Comparison of ENCODE assay signal across 8 mouse cellular contexts in the genomic region with DNA sequence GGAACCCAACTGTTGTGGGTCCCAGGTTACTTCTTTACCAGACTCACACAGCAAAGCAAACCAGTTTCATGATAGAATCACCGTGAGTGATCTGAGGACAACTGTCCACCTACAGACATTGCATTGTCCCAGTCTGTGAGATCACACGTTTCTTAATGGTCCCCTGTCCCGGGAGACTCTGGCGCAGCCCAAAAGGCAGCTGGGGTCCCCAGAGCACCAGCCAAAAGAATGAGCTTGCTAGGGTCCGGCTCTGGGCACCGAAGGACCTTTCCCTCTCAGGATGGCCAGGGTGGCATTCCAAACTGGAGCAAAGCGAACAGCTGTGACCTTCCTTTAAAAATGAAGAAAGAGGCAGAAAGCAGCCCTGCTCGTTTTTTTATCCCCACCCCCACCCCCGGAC. TPM values are rescaled to one million over a fixed set of nuclear protein-coding genes. Genes with fewer than 3 reads are reported as not detected.
DNase-seq lines count a peak whose midpoint lies in the region; ATAC-seq and TF ChIP-seq lines count a peak whose summit lies in the region.

A gene (plus strand): TSS at position 381 of the 400 bp plus-strand sequence.

- peaks cover 5% of the 10 kb centered on the region; the same call in 1 of the 2 replicates for H3K4me1 ChIP-seq in forebrain, embryonic 11.5 days (replicated peaks; ENCODE audit: control insufficient read depth, insufficient read depth, low read length)
- H3K4me1 ChIP-seq in limb, embryonic 12.5 days (replicated peaks) = peaks cover 16% of the 10 kb centered on the region
- H3K4me1 ChIP-seq in stomach, embryonic 15.5 days = 0 out of 2 replicates have a peak, but pooled peaks cover 14% of the 10 kb centered on the region

- no peaks in the 10 kb centered on the region for H3K9me3 ChIP-seq in forebrain, embryonic 11.5 days (ENCODE audit: control insufficient read depth, low read length)
- no peaks in the 10 kb centered on the region for H3K9me3 ChIP-seq in limb, embryonic 12.5 days
- no peaks in the 10 kb centered on the region for H3K9me3 ChIP-seq in stomach, embryonic 15.5 days

- H3K27me3 ChIP-seq in forebrain, embryonic 11.5 days (ENCODE audit: control insufficient read depth, insufficient read depth, low read length) = peaks cover 8% of the 10 kb centered on the region
- H3K27me3 ChIP-seq in limb, embryonic 12.5 days = peaks cover 44% of the 10 kb centered on the region
- H3K27me3 ChIP-seq in stomach, embryonic 15.5 days (replicated peaks) = 0 out of 2 replicates have a peak, but pooled peaks cover 14% of the 10 kb centered on the region

- DNase-seq in layer of hippocampus, adult 2 months (ENCODE audit: low spot score in 2 of 2) = no peak
- DNase-seq in layer of hippocampus, postnatal 25 days (ENCODE audit: extremely low spot score in 1 of 2, low spot score in 1 of 2) = no peak
- DNase-seq in adrenal gland, postnatal 4 days (ENCODE audit: low spot score in 2 of 2) = no peak
- no peak for DNase-seq in forebrain, embryonic 11.5 days (ENCODE audit: low spot score)
- DNase-seq in ovary, postnatal 14 days (ENCODE audit: low spot score) = no peak
- no peak for DNase-seq in right cerebral cortex, postnatal 36 days (ENCODE audit: low spot score in 2 of 2)

- TF ChIP-seq CTCF in layer of hippocampus, adult 2 months (conservative IDR thresholded peaks at IDR 0.05) = no peak

- H3K4me2 ChIP-seq in forebrain, embryonic 11.5 days (ENCODE audit: low read depth, low read length, severe bottlenecking) = peak within 1 kb of the TSS; percentile 87
- H3K4me2 ChIP-seq in limb, embryonic 12.5 days = peak within 1 kb of the TSS; percentile 98
- peak within 1 kb of the TSS; percentile 98 for H3K4me2 ChIP-seq in stomach, embryonic 15.5 days

- no peaks in the 10 kb centered on the region for H3K36me3 ChIP-seq in forebrain, embryonic 11.5 days (ENCODE audit: control insufficient read depth, insufficient read depth, low read length)
- H3K36me3 ChIP-seq in limb, embryonic 12.5 days = no peaks in the 10 kb centered on the region
- H3K36me3 ChIP-seq in stomach, embryonic 15.5 days = no peaks in the 10 kb centered on the region

- H3K27ac ChIP-seq in layer of hippocampus, adult 2 months = no peak within 1 kb of the TSS
- no peak within 1 kb of the TSS for H3K27ac ChIP-seq in forebrain, embryonic 11.5 days (ENCODE audit: low read depth, low read length)
- H3K27ac ChIP-seq in limb, embryonic 12.5 days = no peak within 1 kb of the TSS
- H3K27ac ChIP-seq in stomach, embryonic 15.5 days = no peak within 1 kb of the TSS

- H3K4me3 ChIP-seq in layer of hippocampus, adult 2 months = peak within 1 kb of the TSS; percentile 60
- H3K4me3 ChIP-seq in forebrain, embryonic 11.5 days (ENCODE audit: low read depth, low read length) = peak within 1 kb of the TSS; percentile 46
- peak within 1 kb of the TSS; percentile 60 for H3K4me3 ChIP-seq in limb, embryonic 12.5 days (replicated peaks)
- H3K4me3 ChIP-seq in stomach, embryonic 15.5 days (replicated peaks) = peak within 1 kb of the TSS; percentile 54

- no peak; the same call in 1 of the 2 replicates for ATAC-seq in forebrain, embryonic 11.5 days (replicated peaks; ENCODE audit: low FRiP score)
- ATAC-seq in limb, embryonic 12.5 days (ENCODE audit: insufficient number of reproducible peaks, insufficient read depth, low FRiP score, low TSS enrichment, low read depth) = no peak
- no peak; the same call in 1 of the 2 replicates for ATAC-seq in stomach, embryonic 15.5 days (ENCODE audit: insufficient read depth, low FRiP score, low read depth)

- 2% methylated on average over 9 of the region's 9 CpGs for WGBS in forebrain, embryonic 11.5 days
- 5% methylated on average over 9 of the region's 9 CpGs for WGBS in limb, embryonic 12.5 days
- WGBS in stomach, embryonic 15.5 days = 2% methylated on average over 9 of the region's 9 CpGs

- H3K9ac ChIP-seq in forebrain, embryonic 11.5 days (ENCODE audit: low read length) = peak within 1 kb of the TSS; percentile 51
- H3K9ac ChIP-seq in limb, embryonic 12.5 days (replicated peaks) = peak within 1 kb of the TSS; percentile 57
- H3K9ac ChIP-seq in stomach, embryonic 15.5 days = peak within 1 kb of the TSS; percentile 19; the same call in 1 of the 2 replicates

RNA-seq across cellular contexts. Expression of the gene that starts here (rescaled TPM):
- 10 to 100 TPM in 1 of 2 experiments, 1 to 10 TPM in 1; 9.6 to 11.7 TPM for total RNA-seq in layer of hippocampus, adult 2 months (2021)
- total RNA-seq in layer of hippocampus, postnatal 25 days (2021) = 10 to 100 TPM in 1 of 2 experiments, 1 to 10 TPM in 1; 7.1 to 10.3 TPM
- total RNA-seq in adrenal gland, postnatal 4 days (2021) = 10 to 100 TPM; 15.8 to 20.9 TPM
- 8.1 and 11.3 TPM in 2 replicates for polyA plus RNA-seq in forebrain, embryonic 11.5 days (2014; fragmentation: Nextera tagmentation; extraction: Ambion mirVana)
- 28.6 and 29.2 TPM in 2 replicates for polyA plus RNA-seq in limb, embryonic 12.5 days (2016; fragmentation: Nextera tagmentation; extraction: Ambion mirVana)
- polyA plus RNA-seq in stomach, embryonic 15.5 days (2015; fragmentation: Nextera tagmentation; extraction: Ambion mirVana) = 17.8 and 20.4 TPM in 2 replicates
